Comparison of ENCODE assay signal across 15 mouse cellular contexts in genomic region chr3:102678516-102678915, GRCm38 (mm10). TPM values are rescaled to one million over a fixed set of nuclear protein-coding genes. Genes with fewer than 3 reads are reported as not detected.
A peak's percentile ranks its signal among the peaks of the same experiment; 100 is the strongest.
DNase-seq lines count a peak whose midpoint lies in the region; ATAC-seq and TF ChIP-seq lines count a peak whose summit lies in the region.
"Had no signal": no experiment of that assay in that cellular context is flagged by ENCODE, and none has a peak within 500 bp of the region (broad histone marks: within the 10 kb centered on the region; RNA-seq: fewer than 3 reads in every experiment).

No protein-coding gene starts in this region.

- H3K9me3 ChIP-seq in liver, embryonic 11.5 days (ENCODE audit: control insufficient read depth, low read length) = no peaks in the 10 kb centered on the region
- no peaks in the 10 kb centered on the region for H3K9me3 ChIP-seq in liver, embryonic 16.5 days (replicated peaks; ENCODE audit: control insufficient read depth, low read length)
- H3K9me3 ChIP-seq: forebrain, embryonic 15.5 days; heart, embryonic 13.5 days had no signal

- peak overlapping the region; percentile 98 for H3K27ac ChIP-seq in liver, adult 2 months (replicated peaks; ENCODE audit: insufficient read depth, low read depth, low read length)
- H3K27ac ChIP-seq in liver, embryonic 11.5 days (ENCODE audit: low read depth, low read length) = no peak overlapping the region
- peak overlapping the region; percentile 1; the same call in 1 of the 2 replicates for H3K27ac ChIP-seq in liver, embryonic 16.5 days (ENCODE audit: low read length)
- H3K27ac ChIP-seq: forebrain, embryonic 15.5 days; heart, embryonic 13.5 days had no signal

- WGBS in liver, adult 2 months = 18% methylated on average over 1 of the region's 1 CpGs
- 80% methylated on average over 1 of the region's 1 CpGs for WGBS in liver, embryonic 11.5 days
- 44% methylated on average over 1 of the region's 1 CpGs for WGBS in liver, embryonic 16.5 days (ENCODE audit: insufficient replicate concordance)

- no peaks in the 10 kb centered on the region for H3K36me3 ChIP-seq in liver, adult 2 months (ENCODE audit: control insufficient read depth, insufficient read depth, low read length)
- H3K36me3 ChIP-seq in liver, embryonic 11.5 days (ENCODE audit: control insufficient read depth, insufficient read depth, low read length) = no peaks in the 10 kb centered on the region
- no peaks in the 10 kb centered on the region for H3K36me3 ChIP-seq in liver, embryonic 16.5 days (ENCODE audit: control insufficient read depth, insufficient read depth)
- H3K36me3 ChIP-seq: forebrain, embryonic 15.5 days; heart, embryonic 13.5 days had no signal

- no peaks in the 10 kb centered on the region for H3K79me2 ChIP-seq in liver, adult 2 months (ENCODE audit: control insufficient read depth, insufficient read depth, low read length)

- peaks cover 18% of the 10 kb centered on the region for H3K4me1 ChIP-seq in liver, adult 2 months (ENCODE audit: control insufficient read depth, insufficient read depth, low read length)
- H3K4me1 ChIP-seq in liver, embryonic 11.5 days (replicated peaks; ENCODE audit: control insufficient read depth, insufficient read depth, low read length) = no peaks in the 10 kb centered on the region
- no peaks in the 10 kb centered on the region for H3K4me1 ChIP-seq in liver, embryonic 16.5 days (ENCODE audit: control insufficient read depth, low read depth, low read length)
- H3K4me1 ChIP-seq: forebrain, embryonic 15.5 days had no signal

- DNase-seq in liver, adult 2 months (ENCODE audit: extremely low read depth, low read depth, low spot score) = peak; percentile 99
- DNase-seq in liver, embryonic 11.5 days (ENCODE audit: low spot score) = no peak
- DNase-seq in gastrocnemius, postnatal 25 days = peak; percentile 34
- peak; percentile 66 to 73 for DNase-seq in kidney, adult 8-10 months
- no peak for DNase-seq in natural killer cell, adult 2 months (ENCODE audit: low spot score in 2 of 2)
- no peak for DNase-seq in MN1 (ENCODE audit: low spot score)
- DNase-seq: cerebellum, postnatal 25 days; lung, postnatal 4 days; thymus, postnatal 14 days had no signal

- H3K27me3 ChIP-seq in liver, adult 2 months (ENCODE audit: control insufficient read depth, insufficient read depth, low read length) = no peaks in the 10 kb centered on the region
- no peaks in the 10 kb centered on the region for H3K27me3 ChIP-seq in liver, embryonic 11.5 days (replicated peaks; ENCODE audit: control insufficient read depth, insufficient read depth, low read length)
- no peaks in the 10 kb centered on the region for H3K27me3 ChIP-seq in liver, embryonic 16.5 days (ENCODE audit: control insufficient read depth, insufficient read depth, low read depth, low read length)
- H3K27me3 ChIP-seq: CH12.LX; forebrain, embryonic 15.5 days had no signal

- TF ChIP-seq POLR2A in liver, adult 2 months (IDR thresholded peaks at IDR 0.05; ENCODE audit: extremely low read depth, insufficient read depth, low read length) = no peak

- H3K9ac ChIP-seq in liver, adult 2 months (ENCODE audit: low read depth, low read length) = peak overlapping the region; percentile 72
- H3K9ac ChIP-seq in liver, embryonic 11.5 days (ENCODE audit: low read depth, low read length) = no peak overlapping the region
- no peak overlapping the region for H3K9ac ChIP-seq in liver, embryonic 16.5 days (ENCODE audit: low read depth, low read length)
- H3K9ac ChIP-seq: forebrain, embryonic 15.5 days; heart, embryonic 13.5 days had no signal

- no peak overlapping the region for H3K4me2 ChIP-seq in liver, embryonic 11.5 days
- H3K4me2 ChIP-seq in liver, embryonic 16.5 days (ENCODE audit: low read depth, low read length) = no peak overlapping the region
- H3K4me2 ChIP-seq: forebrain, embryonic 15.5 days; heart, embryonic 13.5 days had no signal

- TF ChIP-seq CTCF in liver, adult 2 months (IDR thresholded peaks at IDR 0.05; ENCODE audit: low read depth, low read length) = no peak

- no peak for ATAC-seq in liver, embryonic 11.5 days (replicated peaks; ENCODE audit: low FRiP score)
- peak; percentile 58; the same call in 1 of the 2 replicates for ATAC-seq in liver, embryonic 16.5 days (ENCODE audit: low read depth)
- ATAC-seq in megakaryocyte, adult 5-6 weeks (ENCODE audit: poor library complexity, severe bottlenecking) = no peak
- ATAC-seq: forebrain, embryonic 15.5 days; inflammation-experienced regulatory T-cells, adult 6 months had no signal

- no peak overlapping the region for H3K4me3 ChIP-seq in liver, adult 2 months (ENCODE audit: insufficient read depth, low read depth, low read length)
- H3K4me3 ChIP-seq in liver, embryonic 11.5 days (ENCODE audit: low read depth, low read length) = no peak overlapping the region
- no peak overlapping the region for H3K4me3 ChIP-seq in liver, embryonic 16.5 days (ENCODE audit: low read depth, low read length)
- H3K4me3 ChIP-seq: forebrain, embryonic 15.5 days; heart, embryonic 13.5 days had no signal

RNA-seq across cellular contexts. Expression of gene Tspan2, which starts 55.8 kb away (rescaled TPM):
- 1.4 and 2.7 TPM in 2 replicates for total RNA-seq in liver, adult 2 months (2014; rRNA removed)
- polyA plus RNA-seq in liver, adult 2 months (2012; rRNA removed) = 0.34 and 0.36 TPM in 2 replicates
- 4.2 and 5.3 TPM in 2 replicates for polyA plus RNA-seq in liver, embryonic 11.5 days (2014; fragmentation: Nextera tagmentation; extraction: Ambion mirVana)
- 1 to 10 TPM; 5.2 to 7.6 TPM for total RNA-seq in gastrocnemius, postnatal 25 days (2021)
- polyA plus RNA-seq in liver, embryonic 16.5 days (2015; fragmentation: Nextera tagmentation; extraction: Ambion mirVana) = 2.1 and 2.5 TPM in 2 replicates
- 4.0 and 4.7 TPM in 2 replicates for total RNA-seq in megakaryocyte, adult 5-6 weeks (2015)
- 2.7 and 2.8 TPM in 2 replicates for total RNA-seq in megakaryocyte, adult 5-6 weeks (2017)

Comparison
In these comparisons a context has a peak if more than half of its experiments do, and no peak if none do; other contexts are left out.
1. DNase-seq: peak in liver, adult 2 months (single experiment), gastrocnemius, postnatal 25 days (single experiment) and kidney, adult 8-10 months (2 of 2); none in liver, embryonic 11.5 days (single experiment), natural killer cell, adult 2 months (0 of 2) and MN1 (single experiment).